Mouse (Mus musculus) cerebellum, adult 2 months (tissue): ENCODE results near the gene Rab20. TPM values are rescaled to one million over a fixed set of nuclear protein-coding genes. Genes with fewer than 3 reads are reported as not detected.

Experiments
- DNase-seq, 2 experiments: peaks; one replicate each; pipeline ENCODE4 v3.0.0; 2021
- H3K27ac ChIP-seq: fragments of 200-500 bp; 2 replicates; pipeline ENCODE4 v1.5.1; 2012; ENCODE audit warnings: low read length, control low read depth, inconsistent platforms; ENCODE audit not compliant: insufficient read depth
- H3K27me3 ChIP-seq: fragments of 200-500 bp; 2 replicates; pipeline ENCODE4 v1.6.1; 2012; ENCODE audit warnings: inconsistent platforms, mild to moderate bottlenecking, low read length, moderate library complexity; ENCODE audit not compliant: control insufficient read depth, insufficient read depth
- H3K4me1 ChIP-seq: fragments of 200-500 bp; 2 replicates; pipeline ENCODE4 v1.6.1; 2011; ENCODE audit warnings: low read length; ENCODE audit not compliant: control insufficient read depth, insufficient read depth
- H3K4me3 ChIP-seq: fragments of 200-500 bp; replicated peaks from 2 replicates; pipeline ENCODE3; 2011; ENCODE audit warnings: mild to moderate bottlenecking, low read depth, low read length, control low read depth; ENCODE audit not compliant: insufficient read depth
- CTCF ChIP-seq: fragments of 200-500 bp; IDR thresholded peaks from 2 replicates; pipeline ENCODE4 v1.5.1; 2011; ENCODE audit warnings: low read depth, mild to moderate bottlenecking, control low read depth, low read length, moderate library complexity, borderline replicate concordance; ENCODE audit not compliant: insufficient read depth
- POLR2A ChIP-seq: fragments of 200-500 bp; IDR thresholded peaks from 2 replicates; pipeline ENCODE4 v1.6.1; 2011; ENCODE audit warnings: low read length, control low read depth, borderline replicate concordance; ENCODE audit not compliant: insufficient read depth
- WGBS: fragments of 180-500 bp; shearing (Covaris S2); methylation state at CpG from one replicate; pipeline ENCODE4 v1.1.7; 2018; 5-methylcytosine and 5-hydroxymethylcytosine counted together
- polyA plus RNA-seq: library from polyadenylated mRNA; depleted of rRNA; stranded (reverse); fragments of >200 nt; gene quantifications from 2 replicates; pipeline ENCODE4 v1.2.3, GENCODE M21; 2012

Gene Rab20
- polyA plus RNA-seq, 1 experiment = 0.62 TPM

- H3K27me3 ChIP-seq = no peaks in the 10 kb centered on the region
- TF ChIP-seq POLR2A = no peak
- TF ChIP-seq CTCF = peak; percentile 44
- no peak overlapping the region for H3K4me3 ChIP-seq
- DNase-seq = peak in 1 of 2 experiments; percentile 12
- WGBS = 24% methylated on average over 8 of the region's 8 CpGs
- H3K4me1 ChIP-seq = no peaks in the 10 kb centered on the region; the same call in 1 of the 2 replicates
- no peak overlapping the region for H3K27ac ChIP-seq
These were observed 28.1 kb downstream of the Rab20 start for GRCm38 (mm10) chr8:11450184-11451113.

GRCm38 (mm10) chr8:11447910-11448570 lies 30.5 kb downstream of the Rab20 start:
- no peak overlapping the region for H3K27ac ChIP-seq
- no peak for DNase-seq
- H3K27me3 ChIP-seq = no peaks in the 10 kb centered on the region
- 83% methylated on average over 23 of the region's 23 CpGs for WGBS
- no peaks in the 10 kb centered on the region; the same call in 1 of the 2 replicates for H3K4me1 ChIP-seq
- no peak for TF ChIP-seq POLR2A
- TF ChIP-seq CTCF = no peak
- H3K4me3 ChIP-seq = no peak overlapping the region

- no peak overlapping the region for H3K27ac ChIP-seq
- DNase-seq = no peak
- H3K27me3 ChIP-seq = no peaks in the 10 kb centered on the region
- no peaks in the 10 kb centered on the region; the same call in 1 of the 2 replicates for H3K4me1 ChIP-seq
- 76% methylated on average over 13 of the region's 13 CpGs for WGBS
- no peak for TF ChIP-seq CTCF
- no peak for TF ChIP-seq POLR2A
- no peak overlapping the region for H3K4me3 ChIP-seq
These were observed 32.7 kb downstream of the Rab20 start for GRCm38 (mm10) chr8:11445790-11446189.

GRCm38 (mm10) chr8:11444216-11444615 lies 34.3 kb downstream of the Rab20 start:
- no peaks in the 10 kb centered on the region for H3K27me3 ChIP-seq
- no peak overlapping the region for H3K27ac ChIP-seq
- DNase-seq = no peak
- TF ChIP-seq CTCF (no peak), POLR2A (no peak)
- no peaks in the 10 kb centered on the region for H3K4me1 ChIP-seq
- H3K4me3 ChIP-seq = no peak overlapping the region
- 90% methylated on average over 7 of the region's 7 CpGs for WGBS

- WGBS = 76% methylated on average over 9 of the region's 9 CpGs
- TF ChIP-seq CTCF (no peak), POLR2A (no peak)
These were observed 34.9 kb downstream of the Rab20 start for GRCm38 (mm10) chr8:11443611-11444010.

GRCm38 (mm10) chr8:11441291-11441690 lies 37.2 kb downstream of the Rab20 start:
- Histone ChIP-seq H3K27me3 (no peaks in the 10 kb centered on the region), H3K4me1 (no peaks in the 10 kb centered on the region; the same call in 1 of the 2 replicates), H3K27ac (no peak overlapping the region), H3K4me3 (no peak overlapping the region)
- TF ChIP-seq CTCF (no peak), POLR2A (no peak)
- WGBS = 66% methylated on average over 6 of the region's 6 CpGs
- no peak for DNase-seq

More at GRCm38 (mm10) chr8:11443611-11444010, 34.9 kb downstream of the Rab20 start:
- no peaks in the 10 kb centered on the region for H3K27me3 ChIP-seq
- H3K27ac ChIP-seq = no peak overlapping the region
- no peak for DNase-seq
- no peak overlapping the region for H3K4me3 ChIP-seq
- H3K4me1 ChIP-seq = no peaks in the 10 kb centered on the region

- WGBS = 65% methylated on average over 12 of the region's 12 CpGs
- Histone ChIP-seq H3K4me3 (no peak overlapping the region), H3K27ac (no peak overlapping the region), H3K4me1 (no peaks in the 10 kb centered on the region; the same call in 1 of the 2 replicates), H3K27me3 (no peaks in the 10 kb centered on the region)
- DNase-seq = no peak
- TF ChIP-seq CTCF = no peak
- no peak for TF ChIP-seq POLR2A
These were observed 40.6 kb downstream of the Rab20 start for GRCm38 (mm10) chr8:11437862-11438261.
